Mouse (Mus musculus) erythroblast, embryonic 14.5 days (primary cell): ENCODE results near the gene H2-DMb1. TPM values are rescaled to one million over a fixed set of nuclear protein-coding genes. Genes with fewer than 3 reads are reported as not detected.

ENCODE experiments used
- H3K27me3 ChIP-seq: 2 replicates; pipeline ENCODE4 v1.6.1; 2012; ENCODE audit warnings: inconsistent platforms; ENCODE audit not compliant: control insufficient read depth
- H3K36me3 ChIP-seq: 2 replicates; pipeline ENCODE4 v1.6.1; 2012; ENCODE audit warnings: mild to moderate bottlenecking, inconsistent platforms; ENCODE audit not compliant: control insufficient read depth
- H3K4me1 ChIP-seq: 2 replicates; pipeline ENCODE4 v1.6.1; 2012; ENCODE audit warnings: inconsistent platforms; ENCODE audit not compliant: control insufficient read depth
- H3K4me3 ChIP-seq: replicated peaks from 2 replicates; pipeline ENCODE3; 2012; ENCODE audit warnings: moderate library complexity, mild to moderate bottlenecking, inconsistent platforms
- H3K9me3 ChIP-seq: 2 replicates; pipeline ENCODE4 v1.6.1; 2012; ENCODE audit warnings: low read length, inconsistent platforms, mixed read lengths; ENCODE audit not compliant: control insufficient read depth
- GATA1 ChIP-seq: IDR thresholded peaks from 2 replicates; pipeline ENCODE4 v1.6.1; 2012; ENCODE audit warnings: low read length, inconsistent platforms, mixed read lengths
- TAL1 ChIP-seq: IDR thresholded peaks from 3 replicates; pipeline ENCODE4 v1.6.1; 2012; ENCODE audit warnings: low read length, inconsistent platforms, mixed read lengths
- polyA plus RNA-seq: library from polyadenylated mRNA; stranded (reverse); fragments of >175 nt; gene quantifications from 2 replicates; pipeline ENCODE4 v1.2.3, GENCODE M21; 2012

H2-DMb1 gene
- polyA plus RNA-seq, 1 experiment, result not detected

- peaks cover 74% of the 10 kb centered on the region for H3K4me1 ChIP-seq
Observed at GRCm38 (mm10) chr17:34121879-34122187, 31.0 kb upstream of the H2-DMb1 start.

GRCm38 (mm10) chr17:34122188-34122984 is 30.5 kb upstream of the H2-DMb1 start, which contains the start of gene Brd2:
Gene Brd2, minus strand, starts transcription at chr17:34122634.
- Histone ChIP-seq H3K9me3 (no peaks in the 10 kb centered on the region), H3K4me3 (peak within 1 kb of the TSS; percentile 100), H3K4me1 (peaks cover 74% of the 10 kb centered on the region), H3K36me3 (peaks cover 23% of the 10 kb centered on the region), H3K27me3 (no peaks in the 10 kb centered on the region)
- TF ChIP-seq TAL1, result no peak
- TF ChIP-seq GATA1, result no peak

More at GRCm38 (mm10) chr17:34121879-34122187, 31.0 kb upstream of the H2-DMb1 start:
- TF ChIP-seq TAL1 (no peak), GATA1 (no peak)
- Histone ChIP-seq H3K4me3 (peak overlapping the region; percentile 100), H3K36me3 (peaks cover 27% of the 10 kb centered on the region), H3K27me3 (no peaks in the 10 kb centered on the region), H3K9me3 (no peaks in the 10 kb centered on the region)

GRCm38 (mm10) chr17:34123111-34123510 is 29.8 kb upstream of the H2-DMb1 start:
- Histone ChIP-seq H3K36me3 (peaks cover 15% of the 10 kb centered on the region), H3K4me1 (peaks cover 74% of the 10 kb centered on the region), H3K9me3 (no peaks in the 10 kb centered on the region), H3K27me3 (peaks cover 3% of the 10 kb centered on the region), H3K4me3 (peak overlapping the region; percentile 100)
- no peak for TF ChIP-seq TAL1
- no peak for TF ChIP-seq GATA1

GRCm38 (mm10) chr17:34123518-34123917 is 29.4 kb upstream of the H2-DMb1 start:
- peak overlapping the region; percentile 100 for H3K4me3 ChIP-seq
- peaks cover 73% of the 10 kb centered on the region for H3K4me1 ChIP-seq
- peaks cover 7% of the 10 kb centered on the region for H3K27me3 ChIP-seq
- H3K36me3 ChIP-seq, result peaks cover 11% of the 10 kb centered on the region
- TF ChIP-seq GATA1 (no peak), TAL1 (no peak)
- H3K9me3 ChIP-seq, result no peaks in the 10 kb centered on the region

GRCm38 (mm10) chr17:34124649-34125048 is 28.2 kb upstream of the H2-DMb1 start:
- H3K9me3 ChIP-seq, result no peaks in the 10 kb centered on the region
- H3K4me1 ChIP-seq, result peaks cover 70% of the 10 kb centered on the region
- peaks cover 18% of the 10 kb centered on the region for H3K27me3 ChIP-seq
- TF ChIP-seq TAL1, result no peak
- no peak for TF ChIP-seq GATA1
- H3K36me3 ChIP-seq, result peaks cover 7% of the 10 kb centered on the region
- H3K4me3 ChIP-seq, result no peak overlapping the region

GRCm38 (mm10) chr17:34126826-34127420 is 25.9 kb upstream of the H2-DMb1 start:
- peaks cover 7% of the 10 kb centered on the region for H3K36me3 ChIP-seq
- no peaks in the 10 kb centered on the region for H3K9me3 ChIP-seq
- no peak for TF ChIP-seq GATA1
- TF ChIP-seq TAL1, result no peak
- peaks cover 47% of the 10 kb centered on the region for H3K4me1 ChIP-seq
- no peak overlapping the region for H3K4me3 ChIP-seq
- peaks cover 31% of the 10 kb centered on the region for H3K27me3 ChIP-seq

- H3K9me3 ChIP-seq, result no peaks in the 10 kb centered on the region
- peaks cover 42% of the 10 kb centered on the region for H3K4me1 ChIP-seq
- H3K36me3 ChIP-seq, result peaks cover 7% of the 10 kb centered on the region
- H3K4me3 ChIP-seq, result no peak overlapping the region
- TF ChIP-seq GATA1, result no peak
- no peak for TF ChIP-seq TAL1
- peaks cover 31% of the 10 kb centered on the region for H3K27me3 ChIP-seq
Observed at GRCm38 (mm10) chr17:34127475-34127874, 25.4 kb upstream of the H2-DMb1 start.

- peaks cover 33% of the 10 kb centered on the region for H3K4me1 ChIP-seq
- H3K4me3 ChIP-seq, result no peak overlapping the region
- H3K27me3 ChIP-seq, result peaks cover 31% of the 10 kb centered on the region
- TF ChIP-seq TAL1, result no peak
- TF ChIP-seq GATA1, result no peak
- H3K9me3 ChIP-seq, result no peaks in the 10 kb centered on the region
- H3K36me3 ChIP-seq, result peaks cover 7% of the 10 kb centered on the region
Observed at GRCm38 (mm10) chr17:34128264-34128937, 24.5 kb upstream of the H2-DMb1 start.
